Mouse (Mus musculus) megakaryocyte progenitor cell, adult 5-6 weeks (primary cell): ENCODE data around the gene Tomm34. TPM values are rescaled to one million over a fixed set of nuclear protein-coding genes. Genes with fewer than 3 reads are reported as not detected.

Source experiments
- ATAC-seq: replicated peaks from 2 replicates; pipeline ENCODE4 v1.8.0; 2016; ENCODE audit warnings: mild to moderate bottlenecking, moderate TSS enrichment, inconsistent platforms; ENCODE audit not compliant: poor library complexity
- total RNA-seq, 2 experiments: library from RNA; stranded (forward) in 1 of 2; stranded (reverse) in 1 of 2; fragments of 157-497, 149-512 nt in 1 of 2; fragments of 200-1000 nt in 1 of 2; gene quantifications; 2 replicates each; pipeline versions ENCODE4 v1.2.3 to v1.2.4; 2015 to 2017

Tomm34 gene
- total RNA-seq, 2 experiments from 2014 or later: 44.5 to 55.0 TPM

- ATAC-seq: peak; percentile 45
These were observed 52.1 kb downstream of the Tomm34 start for GRCm38 (mm10) chr2:164018910-164019309.

DNA sequence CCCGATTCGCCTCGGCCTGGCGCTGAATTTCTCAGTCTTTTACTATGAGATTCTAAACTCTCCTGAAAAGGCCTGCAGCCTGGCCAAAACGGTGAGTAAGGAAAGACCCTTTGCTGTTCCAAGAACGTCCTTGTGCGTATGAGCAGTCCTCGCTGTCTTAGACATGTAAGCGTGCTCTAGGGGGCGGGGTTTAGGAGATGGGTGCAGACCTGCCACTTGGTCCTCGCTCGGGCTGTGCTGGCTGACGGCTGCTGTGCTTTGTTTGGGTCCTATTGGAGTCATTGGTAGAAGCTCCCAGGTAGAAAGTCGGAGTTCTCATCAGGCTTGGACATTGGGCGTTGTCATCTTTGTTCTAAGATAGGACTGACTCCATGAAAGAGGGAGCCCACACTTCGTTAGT, 55.7 kb downstream of the Tomm34 start:
- no peak for ATAC-seq

GRCm38 (mm10) chr2:164010944-164011343, 60.0 kb downstream of the Tomm34 start:
- peak; percentile 75 for ATAC-seq

DNA sequence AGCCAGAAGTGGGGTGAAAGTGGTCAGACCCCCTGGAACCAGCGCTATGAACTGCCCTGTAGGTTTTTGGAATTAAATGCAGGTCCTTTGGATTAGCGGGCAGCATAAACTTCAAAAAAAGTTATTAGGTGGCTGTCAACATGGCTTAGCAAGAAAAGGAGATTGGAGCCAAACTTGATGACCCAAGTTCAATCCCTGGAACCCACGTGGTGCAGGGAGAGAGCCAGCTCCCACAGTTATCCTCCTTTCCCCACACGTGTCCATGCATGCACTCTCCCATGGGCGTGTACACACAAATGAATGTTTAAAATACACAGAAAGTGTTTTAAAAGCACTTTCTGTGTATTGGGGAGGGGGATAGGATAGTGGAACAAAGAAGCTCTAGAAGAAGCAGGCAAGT, 60.5 kb downstream of the Tomm34 start:
- no peak for ATAC-seq

DNA sequence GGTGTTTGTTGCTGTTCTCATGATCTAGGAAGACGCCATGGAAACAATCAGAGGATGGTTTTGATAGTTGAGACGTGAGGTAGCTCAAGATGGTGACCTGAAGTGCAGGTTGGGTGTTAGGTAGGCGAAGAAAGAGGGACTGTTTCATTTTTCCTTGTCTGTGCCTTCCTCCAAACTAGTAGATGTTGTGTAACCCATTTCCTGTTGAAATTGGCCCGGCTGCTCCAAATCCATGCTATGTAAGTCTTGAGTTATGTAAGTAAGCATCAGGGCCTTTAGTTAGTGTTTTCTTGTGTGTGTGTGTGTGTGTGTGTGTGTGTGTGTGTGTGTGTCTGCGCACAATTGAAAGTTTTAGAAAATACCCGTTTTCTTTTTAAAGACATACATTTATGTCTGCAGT, 61.7 kb downstream of the Tomm34 start:
- ATAC-seq: peak; percentile 26

- no peak for ATAC-seq
These were observed 62.9 kb downstream of the Tomm34 start for GRCm38 (mm10) chr2:164007987-164008545.

DNA sequence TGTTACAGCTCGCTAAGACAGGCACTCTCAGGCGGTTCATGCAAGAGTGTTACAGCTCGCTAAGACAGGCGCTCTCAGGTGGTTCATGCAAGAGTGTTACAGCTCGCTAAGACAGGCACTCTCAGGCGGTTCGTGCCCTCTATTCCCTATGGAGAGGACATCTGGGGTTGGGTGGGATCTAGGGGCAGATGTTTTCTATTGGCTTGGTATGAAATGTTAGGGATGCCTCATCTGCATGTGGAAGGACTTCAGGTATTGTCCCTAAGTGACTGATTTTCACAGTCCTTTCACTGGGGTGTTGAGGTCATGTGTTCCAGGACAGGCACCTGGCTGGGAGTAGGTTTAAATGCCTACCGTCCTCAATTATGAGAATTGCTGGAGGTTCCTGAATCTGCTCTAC, 63.4 kb downstream of the Tomm34 start:
- no peak for ATAC-seq

DNA sequence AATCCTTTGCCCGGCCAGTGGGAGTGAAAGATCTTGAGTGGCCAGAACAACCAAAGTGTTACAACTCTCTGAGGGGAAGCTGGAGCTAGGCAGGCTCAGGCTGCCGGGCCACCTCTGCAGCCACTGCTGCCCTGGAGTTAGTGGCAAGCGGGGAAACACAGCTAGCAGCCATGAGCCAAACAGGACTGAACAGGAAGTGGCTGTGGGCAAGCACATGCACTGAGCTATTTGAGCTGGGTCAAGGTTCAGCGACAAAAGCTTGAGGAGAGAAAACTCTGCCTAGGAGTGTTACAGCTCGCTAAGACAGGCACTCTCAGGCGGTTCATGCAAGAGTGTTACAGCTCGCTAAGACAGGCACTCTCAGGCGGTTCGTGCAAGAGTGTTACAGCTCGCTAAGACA, 64.0 kb downstream of the Tomm34 start:
- peak; percentile 53 for ATAC-seq

GRCm38 (mm10) chr2:164004503-164004902, 66.5 kb downstream of the Tomm34 start:
- ATAC-seq: no peak

Other genes with a start within 250 kb of the Tomm34 start
- gene Kcnk15, start 217.5 kb downstream of the Tomm34 start, total RNA-seq (2015): not detected in 2 replicates
- gene Kcnk15, start 217.5 kb downstream of the Tomm34 start, total RNA-seq (2017): not detected in 2 replicates
- 0.02 TPM in 1 of 2 replicates, not detected in the other for gene Rims4, start 152.5 kb downstream of the Tomm34 start, total RNA-seq (2015)
- gene Rims4, start 152.5 kb downstream of the Tomm34 start, total RNA-seq (2017): not detected in 2 replicates
- gene Ywhab, start 76.2 kb downstream of the Tomm34 start, total RNA-seq (2015): 140 and 141 TPM in 2 replicates
- gene Ywhab, start 76.2 kb downstream of the Tomm34 start, total RNA-seq (2017): 54.8 and 57.9 TPM in 2 replicates
- 1.0 and 2.2 TPM in 2 replicates for gene Pabpc1l, start 45.7 kb downstream of the Tomm34 start, total RNA-seq (2015)
- gene Pabpc1l, start 45.7 kb downstream of the Tomm34 start, total RNA-seq (2017): 0.61 and 0.83 TPM in 2 replicates
- 152 and 189 TPM in 2 replicates for gene Stk4, start 847 bp downstream of the Tomm34 start, total RNA-seq (2015)
- gene Stk4, start 847 bp downstream of the Tomm34 start, total RNA-seq (2017): 115 and 156 TPM in 2 replicates
- 0.05 TPM in 1 of 2 replicates, not detected in the other for gene Kcns1, start 99.9 kb upstream of the Tomm34 start, total RNA-seq (2015)
- gene Kcns1, start 99.9 kb upstream of the Tomm34 start, total RNA-seq (2017): 0.08 and 0.17 TPM in 2 replicates
- not detected in 2 replicates for gene Wfdc5, start 111.6 kb upstream of the Tomm34 start, total RNA-seq (2015)
- gene Wfdc5, start 111.6 kb upstream of the Tomm34 start, total RNA-seq (2017): not detected in 2 replicates
- gene Wfdc12, start 119.4 kb upstream of the Tomm34 start, total RNA-seq (2015): not detected in 2 replicates
- not detected in 2 replicates for gene Wfdc12, start 119.4 kb upstream of the Tomm34 start, total RNA-seq (2017)
- not detected in 2 replicates for gene Wfdc15a, start 129.0 kb upstream of the Tomm34 start, total RNA-seq (2015)
- gene Wfdc15a, start 129.0 kb upstream of the Tomm34 start, total RNA-seq (2017): not detected in 2 replicates
- not detected in 2 replicates for gene Wfdc15b, start 150.5 kb upstream of the Tomm34 start, total RNA-seq (2015)
- gene Wfdc15b, start 150.5 kb upstream of the Tomm34 start, total RNA-seq (2017): not detected in 2 replicates
- gene Svs2, start 167.3 kb upstream of the Tomm34 start, total RNA-seq (2015): not detected in 2 replicates
- not detected in 2 replicates for gene Svs2, start 167.3 kb upstream of the Tomm34 start, total RNA-seq (2017)
- not detected in 2 replicates for gene Svs3b, start 185.5 kb upstream of the Tomm34 start, total RNA-seq (2015)
- not detected in 2 replicates for gene Svs3b, start 185.5 kb upstream of the Tomm34 start, total RNA-seq (2017)
- gene Svs4, start 207.3 kb upstream of the Tomm34 start, total RNA-seq (2015): not detected in 2 replicates
- gene Svs4, start 207.3 kb upstream of the Tomm34 start, total RNA-seq (2017): not detected in 2 replicates
- not detected in 2 replicates for gene Svs3a, start 218.1 kb upstream of the Tomm34 start, total RNA-seq (2015)
- gene Svs3a, start 218.1 kb upstream of the Tomm34 start, total RNA-seq (2017): not detected in 2 replicates
- gene Svs6, start 245.6 kb upstream of the Tomm34 start, total RNA-seq (2015): not detected in 2 replicates
- not detected in 2 replicates for gene Svs6, start 245.6 kb upstream of the Tomm34 start, total RNA-seq (2017)